Mouse (Mus musculus): ENCODE results near the gene B130006D01Rik. TPM values are rescaled to one million over a fixed set of nuclear protein-coding genes. Genes with fewer than 3 reads are reported as not detected.
A peak's percentile ranks its signal among the peaks of the same experiment; 100 is the strongest.

B130006D01Rik gene
- total and polyA plus RNA-seq, 2 experiments = 0.10 to 1.0 TPM

DNA sequence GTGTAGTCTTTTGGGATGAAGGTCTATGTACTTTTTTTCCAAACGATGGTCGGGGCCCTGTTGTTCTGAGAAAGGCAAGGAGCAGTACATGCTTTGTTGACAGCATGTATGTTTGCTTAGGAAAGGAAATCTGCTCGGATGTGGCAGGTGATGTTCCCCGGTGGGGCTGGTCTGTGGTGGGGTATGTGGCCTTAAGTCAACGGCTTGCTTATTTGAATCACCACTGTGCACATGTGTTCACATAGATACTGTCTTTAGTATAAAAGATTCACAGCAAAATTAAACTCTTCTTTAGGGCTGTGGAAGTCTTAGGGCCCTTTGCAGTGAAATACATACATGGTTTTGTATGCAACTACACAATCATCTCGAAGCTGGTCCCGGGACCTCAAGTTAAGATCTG lies 9.0 kb upstream of the B130006D01Rik start:
- H3K36me3 ChIP-seq (ENCODE audit: control insufficient read depth, insufficient read depth, low read length) = no peaks in the 10 kb centered on the region
- H3K27me3 ChIP-seq (ENCODE audit: control insufficient read depth, insufficient read depth, low read length) = no peaks in the 10 kb centered on the region
- peak overlapping the region; percentile 75; the same call in 1 of the 2 replicates for H3K4me3 ChIP-seq (ENCODE audit: insufficient read depth, low read depth, low read length)
- peak overlapping the region; percentile 31 for H3K9ac ChIP-seq (ENCODE audit: low read depth, low read length)
- peaks cover 26% of the 10 kb centered on the region; the same call in 1 of the 2 replicates for H3K79me2 ChIP-seq (ENCODE audit: control insufficient read depth, insufficient read depth, low read length)
- no peak for TF ChIP-seq CTCF (IDR thresholded peaks at IDR 0.05; ENCODE audit: low read depth, low read length)
- no peak for TF ChIP-seq POLR2A (IDR thresholded peaks at IDR 0.05; ENCODE audit: extremely low read depth, insufficient read depth, low read length)
- H3K4me1 ChIP-seq (ENCODE audit: control insufficient read depth, insufficient read depth, low read length) = peaks cover 17% of the 10 kb centered on the region
- H3K27ac ChIP-seq (replicated peaks; ENCODE audit: insufficient read depth, low read depth, low read length) = no peak overlapping the region
- WGBS = 4% methylated on average over 7 of the region's 7 CpGs
- no peak for DNase-seq (ENCODE audit: extremely low read depth, low read depth, low spot score)

DNA sequence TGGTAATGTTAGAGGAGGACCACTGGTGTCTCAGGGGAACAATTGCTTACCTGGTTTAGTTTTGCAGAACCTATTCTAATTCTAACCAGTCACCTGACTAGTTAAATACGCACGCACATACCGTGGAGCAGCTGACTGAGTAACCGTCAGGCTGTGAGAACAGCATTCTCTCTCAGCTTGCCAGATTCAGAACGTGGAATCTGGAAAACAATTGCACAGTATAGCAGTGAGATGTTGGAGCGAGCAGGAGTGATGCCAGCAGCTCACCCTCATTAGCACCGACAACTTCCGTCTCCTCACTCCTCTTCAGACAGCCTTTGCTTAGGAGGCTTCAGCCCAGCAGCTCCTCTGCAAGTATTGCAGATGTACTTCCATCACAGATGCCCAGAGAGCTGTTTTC lies 7.3 kb upstream of the B130006D01Rik start:
- Histone ChIP-seq H3K79me2 (ENCODE audit: control insufficient read depth, insufficient read depth, low read length) (peaks cover 29% of the 10 kb centered on the region; the same call in 1 of the 2 replicates), H3K9ac (ENCODE audit: low read depth, low read length) (no peak overlapping the region), H3K36me3 (ENCODE audit: control insufficient read depth, insufficient read depth, low read length) (no peaks in the 10 kb centered on the region), H3K4me1 (ENCODE audit: control insufficient read depth, insufficient read depth, low read length) (peaks cover 20% of the 10 kb centered on the region), H3K27ac (replicated peaks; ENCODE audit: insufficient read depth, low read depth, low read length) (no peak overlapping the region), H3K4me3 (ENCODE audit: insufficient read depth, low read depth, low read length) (no peak overlapping the region), H3K27me3 (ENCODE audit: control insufficient read depth, insufficient read depth, low read length) (no peaks in the 10 kb centered on the region)
- WGBS = 67% methylated on average over 8 of the region's 8 CpGs
- no peak for DNase-seq (ENCODE audit: extremely low read depth, low read depth, low spot score)
- no peak for TF ChIP-seq CTCF (IDR thresholded peaks at IDR 0.05; ENCODE audit: low read depth, low read length)

- Histone ChIP-seq H3K4me3 (ENCODE audit: insufficient read depth, low read depth, low read length) (no peak overlapping the region), H3K4me1 (ENCODE audit: control insufficient read depth, insufficient read depth, low read length) (peaks cover 17% of the 10 kb centered on the region; the same call in 1 of the 2 replicates), H3K27ac (replicated peaks; ENCODE audit: insufficient read depth, low read depth, low read length) (no peak overlapping the region), H3K27me3 (ENCODE audit: control insufficient read depth, insufficient read depth, low read length) (no peaks in the 10 kb centered on the region), H3K79me2 (ENCODE audit: control insufficient read depth, insufficient read depth, low read length) (peaks cover 27% of the 10 kb centered on the region; the same call in 1 of the 2 replicates), H3K9ac (ENCODE audit: low read depth, low read length) (no peak overlapping the region), H3K36me3 (ENCODE audit: control insufficient read depth, insufficient read depth, low read length) (no peaks in the 10 kb centered on the region)
- peak; percentile 93 for DNase-seq (ENCODE audit: extremely low read depth, low read depth, low spot score)
- WGBS = 21% methylated on average over 3 of the region's 3 CpGs
- TF ChIP-seq POLR2A (IDR thresholded peaks at IDR 0.05; ENCODE audit: extremely low read depth, insufficient read depth, low read length) (no peak), CTCF (IDR thresholded peaks at IDR 0.05; ENCODE audit: low read depth, low read length) (no peak)
Measured at GRCm38 (mm10) chr11:95719356-95719755, 4.0 kb upstream of the B130006D01Rik start.

DNA sequence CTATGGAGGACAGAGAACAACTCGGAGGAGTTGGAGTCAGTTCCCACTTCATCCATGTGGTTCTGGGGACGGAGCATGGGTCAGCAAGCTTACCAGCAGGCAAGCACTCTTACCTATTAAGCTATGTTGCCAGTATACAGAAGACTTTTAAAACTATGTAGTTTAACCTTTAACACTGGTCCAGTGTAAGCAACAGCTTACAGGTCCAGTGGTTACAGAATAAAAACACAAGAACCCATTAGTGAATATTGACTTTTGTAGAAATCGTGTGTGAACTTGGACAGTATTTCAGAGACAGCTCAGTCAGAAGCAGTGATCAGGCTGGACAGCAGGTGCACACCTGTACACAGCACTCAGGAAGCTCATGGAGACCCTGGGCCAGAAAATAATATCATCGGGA lies 1.1 kb downstream of the B130006D01Rik start:
- Histone ChIP-seq H3K79me2 (ENCODE audit: control insufficient read depth, insufficient read depth, low read length) (peaks cover 35% of the 10 kb centered on the region), H3K27me3 (ENCODE audit: control insufficient read depth, insufficient read depth, low read length) (no peaks in the 10 kb centered on the region), H3K9ac (ENCODE audit: low read depth, low read length) (no peak overlapping the region), H3K36me3 (ENCODE audit: control insufficient read depth, insufficient read depth, low read length) (no peaks in the 10 kb centered on the region), H3K27ac (replicated peaks; ENCODE audit: insufficient read depth, low read depth, low read length) (no peak overlapping the region), H3K4me3 (ENCODE audit: insufficient read depth, low read depth, low read length) (no peak overlapping the region), H3K4me1 (ENCODE audit: control insufficient read depth, insufficient read depth, low read length) (peaks cover 23% of the 10 kb centered on the region)
- no peak for TF ChIP-seq POLR2A (IDR thresholded peaks at IDR 0.05; ENCODE audit: extremely low read depth, insufficient read depth, low read length)
- no peak for TF ChIP-seq CTCF (IDR thresholded peaks at IDR 0.05; ENCODE audit: low read depth, low read length)
- peak; percentile 93 for DNase-seq (ENCODE audit: extremely low read depth, low read depth, low spot score)
- WGBS = 35% methylated on average over 4 of the region's 4 CpGs

DNA sequence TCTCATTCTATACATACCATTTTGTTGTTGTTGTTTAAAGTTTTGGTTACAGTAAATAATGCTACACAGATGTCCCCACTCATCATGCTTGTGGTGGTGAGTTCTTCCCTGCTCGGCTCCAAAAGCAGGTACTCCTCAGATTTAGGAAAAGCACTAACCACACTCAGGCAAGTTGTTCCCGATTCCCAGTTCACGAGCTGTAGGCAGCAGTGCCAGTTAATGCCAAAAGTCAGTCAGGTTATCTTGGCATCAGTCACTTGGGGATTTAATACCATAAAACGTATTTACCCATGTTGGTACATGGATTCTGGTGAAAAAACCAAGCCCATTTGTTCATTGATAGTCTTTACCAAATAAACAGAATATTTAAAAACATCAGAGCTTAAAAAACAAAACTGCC lies 2.8 kb downstream of the B130006D01Rik start:
- Histone ChIP-seq H3K4me3 (ENCODE audit: insufficient read depth, low read depth, low read length) (no peak overlapping the region), H3K4me1 (ENCODE audit: control insufficient read depth, insufficient read depth, low read length) (peaks cover 21% of the 10 kb centered on the region), H3K27ac (replicated peaks; ENCODE audit: insufficient read depth, low read depth, low read length) (0 out of 2 replicates have a peak overlapping the region, but pooled peaks have one; percentile 5), H3K79me2 (ENCODE audit: control insufficient read depth, insufficient read depth, low read length) (peaks cover 39% of the 10 kb centered on the region), H3K9ac (ENCODE audit: low read depth, low read length) (no peak overlapping the region), H3K27me3 (ENCODE audit: control insufficient read depth, insufficient read depth, low read length) (no peaks in the 10 kb centered on the region), H3K36me3 (ENCODE audit: control insufficient read depth, insufficient read depth, low read length) (no peaks in the 10 kb centered on the region)
- peak; percentile 58 for DNase-seq (ENCODE audit: extremely low read depth, low read depth, low spot score)
- no peak for TF ChIP-seq CTCF (IDR thresholded peaks at IDR 0.05; ENCODE audit: low read depth, low read length)
- no peak for TF ChIP-seq POLR2A (IDR thresholded peaks at IDR 0.05; ENCODE audit: extremely low read depth, insufficient read depth, low read length)
- 28% methylated on average over 4 of the region's 4 CpGs for WGBS

DNA sequence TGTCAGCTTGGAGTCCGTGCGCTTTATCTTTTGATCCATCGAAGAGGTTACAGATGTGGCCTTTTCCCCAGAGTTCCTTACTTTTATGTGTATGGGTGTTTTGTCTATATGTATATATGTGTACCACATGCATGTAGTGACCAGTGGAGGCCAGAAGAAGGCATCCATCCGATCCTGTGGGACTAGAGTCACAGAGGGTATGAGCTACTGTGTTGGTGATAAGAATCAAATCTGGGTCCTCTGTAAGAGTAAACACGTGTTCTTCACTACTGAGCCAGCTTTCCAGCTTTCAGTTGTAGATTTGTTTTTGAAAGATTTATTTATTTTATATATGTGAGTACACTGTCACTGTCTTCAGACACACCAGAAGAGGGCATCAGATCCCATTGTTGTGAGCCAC lies 4.6 kb downstream of the B130006D01Rik start:
- Histone ChIP-seq H3K4me1 (ENCODE audit: control insufficient read depth, insufficient read depth, low read length) (peaks cover 21% of the 10 kb centered on the region), H3K27me3 (ENCODE audit: control insufficient read depth, insufficient read depth, low read length) (no peaks in the 10 kb centered on the region), H3K79me2 (ENCODE audit: control insufficient read depth, insufficient read depth, low read length) (peaks cover 37% of the 10 kb centered on the region), H3K27ac (replicated peaks; ENCODE audit: insufficient read depth, low read depth, low read length) (no peak overlapping the region), H3K4me3 (ENCODE audit: insufficient read depth, low read depth, low read length) (no peak overlapping the region), H3K9ac (ENCODE audit: low read depth, low read length) (no peak overlapping the region), H3K36me3 (ENCODE audit: control insufficient read depth, insufficient read depth, low read length) (no peaks in the 10 kb centered on the region)
- no peak for TF ChIP-seq POLR2A (IDR thresholded peaks at IDR 0.05; ENCODE audit: extremely low read depth, insufficient read depth, low read length)
- TF ChIP-seq CTCF (IDR thresholded peaks at IDR 0.05; ENCODE audit: low read depth, low read length) = no peak
- 22% methylated on average over 5 of the region's 5 CpGs for WGBS
- peak; percentile 62 for DNase-seq (ENCODE audit: extremely low read depth, low read depth, low spot score)
